Mouse (Mus musculus): ENCODE measurements around the gene Plk5. TPM values are rescaled to one million over a fixed set of nuclear protein-coding genes. Genes with fewer than 3 reads are reported as not detected.
A peak's percentile ranks its signal among the peaks of the same experiment; 100 is the strongest.

Gene Plk5
- polyA plus RNA-seq, 2 experiments: 0.09 to 0.10 TPM

- peaks cover 8% of the 10 kb centered on the region for H3K36me3 ChIP-seq (replicated peaks; ENCODE audit: control insufficient read depth, insufficient read depth, low read depth)
- H3K9ac ChIP-seq (replicated peaks): peak overlapping the region; percentile 27
- peak overlapping the region; percentile 5 for H3K27ac ChIP-seq
- TF ChIP-seq EP300 (IDR thresholded peaks at IDR 0.05; ENCODE audit: low read depth) (no peak), CTCF (IDR thresholded peaks at IDR 0.05; ENCODE audit: low read depth) (no peak)
- H3K4me2 ChIP-seq (ENCODE audit: low read depth): peak overlapping the region; percentile 98
- peaks cover 34 to 35% of the 10 kb centered on the region in 2 experiments for H3K4me1 ChIP-seq (replicated peaks; ENCODE audit: control insufficient read depth in 2 of 2, insufficient read depth in 2 of 2, low read length in 1 of 2)
- peak overlapping the region; percentile 35 to 72 for H3K4me3 ChIP-seq (ENCODE audit: insufficient read depth in 1 of 2, low read depth in 2 of 2, low read length in 2 of 2)
- H3K27me3 ChIP-seq (ENCODE audit: control insufficient read depth, insufficient read depth, low read length): no peaks in the 10 kb centered on the region; the same call in 1 of the 2 replicates
- DNase-seq (ENCODE audit: low read depth in 3 of 3, low spot score in 3 of 3): no peak
- H3K9me3 ChIP-seq (ENCODE audit: control insufficient read depth, low read length): no peaks in the 10 kb centered on the region
- no peak for ATAC-seq (ENCODE audit: insufficient read depth)
- 41% methylated on average over 7 of the region's 7 CpGs for WGBS (ENCODE audit: insufficient replicate concordance)
These were observed 29.1 kb downstream of the Plk5 start for GRCm38 (mm10) chr10:80385310-80385709.

DNA sequence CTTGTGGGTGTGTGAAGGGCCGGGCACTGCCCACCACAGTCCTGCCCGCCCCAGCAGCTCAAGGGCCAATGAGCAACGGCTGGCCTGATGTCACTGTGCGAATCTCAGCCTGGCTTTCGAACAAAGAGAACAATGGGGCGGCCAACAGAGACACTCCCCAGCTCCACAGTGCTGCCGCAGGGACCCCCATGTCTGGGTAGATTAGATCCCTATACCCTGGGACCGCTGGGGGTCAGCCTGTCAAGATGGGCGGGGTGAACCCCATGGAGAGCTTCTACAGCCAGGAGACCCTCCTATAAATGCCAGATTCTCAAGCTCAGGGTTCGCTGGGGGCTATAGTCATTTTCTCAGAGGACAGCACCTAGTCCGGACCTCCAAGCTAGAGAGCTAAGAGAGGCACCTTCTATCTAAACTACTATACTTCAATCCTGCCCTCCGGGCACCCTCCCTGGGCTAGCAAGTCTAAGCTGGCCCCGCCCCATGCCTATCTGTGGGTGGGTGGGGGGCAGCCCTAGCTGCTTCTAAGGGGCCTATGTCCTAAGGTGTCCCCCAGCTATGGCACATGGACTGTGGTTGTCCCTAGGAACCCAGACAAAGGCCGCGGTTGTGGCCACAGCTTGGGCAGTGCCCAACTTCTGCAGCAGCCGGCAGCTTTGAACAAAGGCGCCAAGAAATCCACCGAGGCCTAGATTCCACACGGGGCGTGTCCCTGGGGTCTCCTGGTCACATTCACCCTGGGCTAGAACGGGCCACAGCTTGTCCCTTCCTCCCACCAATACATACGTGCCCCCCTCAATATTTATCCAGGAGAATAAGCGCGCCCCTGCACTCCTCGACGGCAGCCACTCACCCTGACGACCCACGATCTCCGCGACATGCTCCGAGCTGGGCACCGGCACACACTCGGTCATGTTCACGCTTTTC lies 29.8 kb downstream of the Plk5 start:
- H3K9ac ChIP-seq (replicated peaks): peak overlapping the region; percentile 76
- peak overlapping the region; percentile 98 for H3K4me2 ChIP-seq (ENCODE audit: low read depth)
- H3K27me3 ChIP-seq (ENCODE audit: control insufficient read depth, insufficient read depth, low read length): no peaks in the 10 kb centered on the region; the same call in 1 of the 2 replicates
- WGBS (ENCODE audit: insufficient replicate concordance): 14% methylated on average over 34 of the region's 34 CpGs
- H3K4me3 ChIP-seq (ENCODE audit: insufficient read depth in 1 of 2, low read depth in 2 of 2, low read length in 2 of 2): peak overlapping the region; percentile 35 to 72
- ATAC-seq (ENCODE audit: insufficient read depth): no peak
- TF ChIP-seq EP300 (IDR thresholded peaks at IDR 0.05; ENCODE audit: low read depth) (no peak), CTCF (IDR thresholded peaks at IDR 0.05; ENCODE audit: low read depth) (no peak)
- no peak overlapping the region for H3K27ac ChIP-seq
- peaks cover 8% of the 10 kb centered on the region for H3K36me3 ChIP-seq (replicated peaks; ENCODE audit: control insufficient read depth, insufficient read depth, low read depth)
- DNase-seq (ENCODE audit: low read depth in 3 of 3, low spot score in 3 of 3): no peak
- no peaks in the 10 kb centered on the region for H3K9me3 ChIP-seq (ENCODE audit: control insufficient read depth, low read length)
- peaks cover 34 to 35% of the 10 kb centered on the region in 2 experiments for H3K4me1 ChIP-seq (replicated peaks; ENCODE audit: control insufficient read depth in 2 of 2, insufficient read depth in 2 of 2, low read length in 1 of 2)

- Histone ChIP-seq H3K27me3 (ENCODE audit: control insufficient read depth, insufficient read depth, low read length) (no peaks in the 10 kb centered on the region; the same call in 1 of the 2 replicates), H3K4me2 (ENCODE audit: low read depth) (peak overlapping the region; percentile 98), H3K4me1 (replicated peaks; ENCODE audit: control insufficient read depth in 2 of 2, insufficient read depth in 2 of 2, low read length in 1 of 2) (peaks cover 34 to 35% of the 10 kb centered on the region in 2 experiments), H3K4me3 (ENCODE audit: insufficient read depth in 1 of 2, low read depth in 2 of 2, low read length in 2 of 2) (peak overlapping the region; percentile 35 to 72), H3K9ac (replicated peaks) (peak overlapping the region; percentile 76), H3K27ac (no peak overlapping the region), H3K9me3 (ENCODE audit: control insufficient read depth, low read length) (no peaks in the 10 kb centered on the region), H3K36me3 (replicated peaks; ENCODE audit: control insufficient read depth, insufficient read depth, low read depth) (peaks cover 7% of the 10 kb centered on the region)
- ATAC-seq (ENCODE audit: insufficient read depth) (peak; percentile 6; the same call in 1 of the 2 replicates), DNase-seq (ENCODE audit: low read depth in 3 of 3, low spot score in 3 of 3) (no peak)
- TF ChIP-seq EP300 (IDR thresholded peaks at IDR 0.05; ENCODE audit: low read depth): no peak
- no peak for TF ChIP-seq CTCF (IDR thresholded peaks at IDR 0.05; ENCODE audit: low read depth)
- under 1% methylated on average over 77 of the region's 94 CpGs for WGBS (ENCODE audit: insufficient replicate concordance)
These were observed 30.6 kb downstream of the Plk5 start for GRCm38 (mm10) chr10:80386735-80387471.

DNA sequence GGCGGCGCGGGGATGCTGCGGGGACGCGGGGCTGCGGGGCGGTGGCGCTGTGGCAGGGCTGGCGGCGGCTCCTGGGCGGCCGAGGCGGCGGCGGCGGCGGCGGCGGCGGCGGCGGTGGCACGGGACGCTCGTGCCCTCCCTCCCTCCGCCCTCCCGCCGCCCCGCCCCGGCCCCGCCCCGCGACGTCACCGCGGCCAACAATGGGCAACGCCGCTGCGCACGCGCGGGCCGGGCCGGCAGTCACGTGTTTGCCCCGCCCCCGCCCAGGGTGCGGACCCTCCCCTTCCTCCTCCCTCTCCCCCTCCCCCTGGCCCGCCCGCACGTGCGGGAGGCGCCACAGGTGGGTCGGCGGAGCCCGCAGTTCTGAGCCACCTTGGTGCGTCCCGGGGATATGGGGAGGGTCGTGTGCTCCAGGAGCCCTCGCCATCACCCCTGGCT lies 31.3 kb downstream of the Plk5 start, which contains the start of gene Mex3d:
Mex3d (minus strand) TSS at position 138 of the 438 bp plus-strand sequence.
- Histone ChIP-seq H3K4me2 (ENCODE audit: low read depth) (peak within 1 kb of the TSS; percentile 98), H3K4me1 (replicated peaks; ENCODE audit: control insufficient read depth in 2 of 2, insufficient read depth in 2 of 2, low read length in 1 of 2) (peaks cover 34 to 35% of the 10 kb centered on the region in 2 experiments), H3K9me3 (ENCODE audit: control insufficient read depth, low read length) (no peaks in the 10 kb centered on the region), H3K27me3 (ENCODE audit: control insufficient read depth, insufficient read depth, low read length) (no peaks in the 10 kb centered on the region; the same call in 1 of the 2 replicates), H3K4me3 (ENCODE audit: insufficient read depth in 1 of 2, low read depth in 2 of 2, low read length in 2 of 2) (peak within 1 kb of the TSS; percentile 42 to 72), H3K9ac (replicated peaks) (peak within 1 kb of the TSS; percentile 76), H3K27ac (peak within 1 kb of the TSS; percentile 4), H3K36me3 (replicated peaks; ENCODE audit: control insufficient read depth, insufficient read depth, low read depth) (peaks cover 9% of the 10 kb centered on the region)
- peak in 2 of 3 experiments; percentile 56 to 62 for DNase-seq (ENCODE audit: low read depth in 3 of 3, low spot score in 3 of 3)
- ATAC-seq (ENCODE audit: insufficient read depth): peak; percentile 47; the same call in 1 of the 2 replicates
- WGBS (ENCODE audit: insufficient replicate concordance): 0% methylated on average over 29 of the region's 61 CpGs
- TF ChIP-seq EP300 (IDR thresholded peaks at IDR 0.05; ENCODE audit: low read depth) (no peak), CTCF (IDR thresholded peaks at IDR 0.05; ENCODE audit: low read depth) (no peak)

Measured in liver, embryonic 14.5 days (tissue).